Mouse (Mus musculus): ENCODE measurements at regions not wholly inside any gene's neighbourhood (a gene's known extent, or its start where the extent isn't known, plus 50 kb on each side); places are given as distances from the start of the nearest gene placed in this dataset.

DNA sequence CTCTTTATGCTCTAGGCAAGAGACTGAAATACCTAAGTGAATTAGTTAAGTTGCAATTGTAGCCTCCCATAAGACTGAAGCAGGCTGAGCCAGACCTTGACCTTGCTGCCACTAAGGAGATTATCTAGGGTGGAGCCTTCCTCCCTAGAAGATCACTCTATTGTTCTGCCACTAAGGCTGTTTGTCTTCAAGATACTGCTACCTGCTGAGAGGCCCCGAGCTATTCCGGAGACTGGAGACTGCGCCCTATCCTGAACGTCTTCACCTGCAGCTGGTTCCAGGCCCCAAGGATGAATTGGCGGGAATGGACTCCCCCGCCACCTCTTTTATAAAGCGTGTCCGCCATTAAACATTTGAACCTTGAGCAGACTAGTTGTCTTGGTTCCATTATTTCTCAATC is 237.8 kb upstream of the Tle4 start:
- TF ChIP-seq CTCF (IDR thresholded peaks at IDR 0.05) (no peak), EP300 (IDR thresholded peaks at IDR 0.05; ENCODE audit: insufficient read depth, low read depth, low read length) (no peak), POLR2A (IDR thresholded peaks at IDR 0.05; ENCODE audit: insufficient read depth, low read depth, low read length) (no peak)
